Mouse (Mus musculus) hindbrain, postnatal 0 days (tissue): ENCODE measurements around the gene Ip6k1. TPM values are rescaled to one million over a fixed set of nuclear protein-coding genes. Genes with fewer than 3 reads are reported as not detected.

Experiments
- ATAC-seq: fragments of 200-750 bp; cut with Nextera tagmentation; 2 replicates; pipeline ENCODE4 v1.8.0; 2017; ENCODE audit warnings: mild to moderate bottlenecking, moderate TSS enrichment, moderate library complexity
- DNase-seq: peaks from one replicate; pipeline ENCODE4 v3.0.0-alpha.2; 2015; ENCODE audit warnings: low spot score
- H3K27ac ChIP-seq: fragments of 300-500 bp; sonication (generic); 2 replicates; pipeline ENCODE4 v1.5.1; 2014; ENCODE audit warnings: mild to moderate bottlenecking
- H3K27me3 ChIP-seq: fragments of 300-500 bp; sonication (generic); 2 replicates; pipeline ENCODE4 v1.6.1; 2014; ENCODE audit warnings: low read length, mixed read lengths; ENCODE audit not compliant: insufficient read depth
- H3K36me3 ChIP-seq: fragments of 300-500 bp; sonication (generic); 2 replicates; pipeline ENCODE4 v1.6.1; 2014; ENCODE audit warnings: low read length, mixed read lengths; ENCODE audit not compliant: insufficient read depth
- H3K4me1 ChIP-seq: fragments of 300-500 bp; sonication (generic); 2 replicates; pipeline ENCODE4 v1.6.1; 2014; ENCODE audit warnings: antibody characterized with exemption, low read length, mixed read lengths; ENCODE audit not compliant: insufficient read depth
- H3K4me2 ChIP-seq: fragments of 300-500 bp; sonication (generic); 2 replicates; pipeline ENCODE4 v1.6.1; 2014; ENCODE audit warnings: low read depth, mild to moderate bottlenecking, low read length, moderate library complexity, mixed read lengths
- H3K4me3 ChIP-seq: fragments of 300-500 bp; sonication (generic); 2 replicates; pipeline ENCODE4 v1.5.1; 2014; ENCODE audit warnings: low read length
- H3K9ac ChIP-seq: fragments of 300-500 bp; sonication (generic); replicated peaks from 2 replicates; pipeline ENCODE4 v1.6.1; 2014; ENCODE audit warnings: mild to moderate bottlenecking, low read length, moderate library complexity, mixed read lengths
- H3K9me3 ChIP-seq: fragments of 300-500 bp; sonication (generic); 2 replicates; pipeline ENCODE4 v1.6.1; 2016; ENCODE audit warnings: low read length, mixed read lengths
- CTCF ChIP-seq: IDR thresholded peaks from 2 replicates; pipeline ENCODE4 v1.5.1; 2016; ENCODE audit warnings: antibody characterized with exemption, control low read depth, low read depth
- whole genome bisulfite sequencing: fragments of 180-500 bp; shearing (Covaris S2); extraction: QIAGEN DNeasy Blood & Tissue Kit; methylation state at CpG from one replicate; pipeline ENCODE4 v1.1.7; 2014; 5-methylcytosine and 5-hydroxymethylcytosine counted together
- polyA plus RNA-seq: library from polyadenylated mRNA; unstranded; fragments of >200 nt; fragmentation: Nextera tagmentation; extraction: Ambion mirVana; gene quantifications from 2 replicates; pipeline ENCODE4 v1.2.1, GENCODE M21; 2015
- total RNA-seq: library from RNA; depleted of rRNA; stranded (reverse); fragments of >200 nt; gene quantifications from 2 replicates; pipeline ENCODE4 v1.2.3, GENCODE M21; 2014

Ip6k1 gene
- total and polyA plus RNA-seq, 2 experiments from 2014 or later, result 83.6 to 258 TPM

DNA sequence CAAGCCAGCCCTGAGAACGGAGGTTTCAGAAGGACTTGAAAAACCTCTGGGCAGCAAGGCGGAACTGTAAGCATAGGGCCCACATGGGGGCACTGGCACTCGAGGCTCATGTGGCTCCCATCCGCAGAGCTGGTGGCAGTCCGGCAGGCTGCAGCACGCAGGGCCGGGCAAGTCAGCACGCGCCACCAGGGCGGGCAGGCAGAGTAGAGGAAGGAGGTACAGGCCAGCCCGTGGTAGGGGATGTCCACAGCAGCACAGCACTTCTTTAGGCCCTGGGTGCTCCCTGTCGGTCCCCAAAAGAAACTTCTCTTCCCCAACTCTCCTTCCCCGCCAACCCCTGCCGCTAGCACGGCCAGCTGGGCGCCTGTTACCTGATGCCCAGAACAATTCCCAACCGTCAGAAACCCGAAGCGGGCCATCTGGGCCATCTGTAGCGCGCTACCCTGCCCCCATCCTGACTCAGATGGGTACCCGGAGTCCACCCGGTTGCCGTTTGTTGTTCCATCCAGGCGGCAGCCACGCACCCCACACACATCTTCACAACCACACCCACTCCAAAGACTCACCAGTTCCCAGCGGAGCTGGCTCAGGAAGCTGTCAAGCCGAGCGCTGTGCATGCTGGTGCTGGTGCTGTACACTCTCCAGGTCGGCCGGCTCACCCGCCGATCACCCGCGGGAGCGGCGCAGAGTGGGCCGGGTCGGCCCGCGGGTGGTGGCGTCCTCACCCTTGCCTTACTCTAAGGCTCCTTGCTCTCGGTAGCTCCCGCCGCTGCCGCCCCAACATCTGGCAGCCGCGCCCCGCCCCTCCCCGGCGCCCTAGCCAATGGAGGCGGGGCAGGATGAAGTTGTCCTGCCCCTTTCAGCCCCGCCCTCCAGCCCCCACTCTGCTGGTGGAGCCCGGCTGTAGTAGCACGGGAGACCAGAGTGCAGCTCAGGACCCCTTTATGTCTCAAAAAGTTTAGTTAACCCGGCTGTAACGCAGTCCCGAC lies 16.9 kb upstream of the Ip6k1 start, which contains the start of gene Inka1:
TSS of gene Inka1 (minus strand) at position 749 of the 989 bp plus-strand sequence.
- Histone ChIP-seq H3K36me3 (no peaks in the 10 kb centered on the region), H3K27ac (peak within 1 kb of the TSS; percentile 79; the same call in 1 of the 2 replicates), H3K27me3 (no peaks in the 10 kb centered on the region), H3K4me2 (peak within 1 kb of the TSS; percentile 85), H3K4me1 (peaks cover 10% of the 10 kb centered on the region; the same call in 1 of the 2 replicates), H3K4me3 (peak within 1 kb of the TSS; percentile 64), H3K9ac (peak within 1 kb of the TSS; percentile 56), H3K9me3 (no peaks in the 10 kb centered on the region)
- TF ChIP-seq CTCF, result peak; percentile 48
- ATAC-seq (peak; percentile 46), DNase-seq (peak; percentile 75)
- under 1% methylated on average over 57 of the region's 58 CpGs for WGBS

DNA sequence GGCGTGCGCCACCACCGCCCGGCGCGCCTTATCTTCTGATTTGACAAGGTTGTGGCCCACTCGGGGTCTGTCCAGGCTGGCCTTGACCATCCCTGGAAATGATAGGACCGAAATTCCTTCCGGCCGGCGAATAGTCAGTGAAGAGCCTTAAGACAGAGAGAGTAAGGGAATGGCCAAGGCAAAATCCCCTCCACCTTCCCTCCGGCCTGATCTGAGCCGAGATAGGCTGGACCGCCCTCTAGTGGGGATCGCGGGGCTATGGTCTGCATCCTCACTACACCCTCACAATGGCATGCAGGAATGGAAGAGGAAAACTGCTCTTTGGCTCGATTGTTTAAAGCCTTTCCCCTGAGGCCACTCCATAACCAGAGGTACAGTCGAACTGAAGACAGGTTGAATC lies 15.9 kb upstream of the Ip6k1 start:
- H3K27ac ChIP-seq, result no peak overlapping the region
- no peaks in the 10 kb centered on the region for H3K9me3 ChIP-seq
- H3K4me2 ChIP-seq, result peak overlapping the region; percentile 85
- TF ChIP-seq CTCF, result peak; percentile 95
- H3K4me3 ChIP-seq, result peak overlapping the region; percentile 64; the same call in 1 of the 2 replicates
- no peak overlapping the region for H3K9ac ChIP-seq
- H3K27me3 ChIP-seq, result no peaks in the 10 kb centered on the region
- DNase-seq (peak; percentile 91), ATAC-seq (peak; percentile 72)
- peaks cover 10% of the 10 kb centered on the region; the same call in 1 of the 2 replicates for H3K4me1 ChIP-seq
- H3K36me3 ChIP-seq, result no peaks in the 10 kb centered on the region
- WGBS, result 5% methylated on average over 18 of the region's 18 CpGs

DNA sequence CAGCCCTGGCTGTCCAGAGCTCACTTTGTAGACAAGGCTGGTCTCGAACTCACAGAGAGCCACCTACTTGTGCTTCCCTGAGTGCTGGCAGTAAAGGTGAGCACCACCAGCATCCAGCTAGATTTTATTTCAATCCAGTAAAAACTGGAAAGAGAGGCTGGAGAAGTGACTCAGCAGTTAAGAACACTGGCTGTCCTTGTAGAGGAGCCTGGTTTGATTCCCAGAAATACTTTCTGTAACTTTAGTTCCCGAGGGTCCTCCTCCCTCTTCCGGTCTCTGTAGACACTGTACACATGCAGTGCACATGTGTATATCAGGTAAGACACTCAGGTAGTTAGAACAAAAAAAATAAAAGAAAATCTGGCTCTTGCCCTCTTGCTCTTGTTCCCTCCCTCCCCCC lies 14.4 kb upstream of the Ip6k1 start:
- WGBS, result 71% methylated on average over 3 of the region's 3 CpGs
- DNase-seq, result no peak
- no peak for ATAC-seq
- no peak overlapping the region for H3K4me3 ChIP-seq
- no peaks in the 10 kb centered on the region for H3K9me3 ChIP-seq
- no peaks in the 10 kb centered on the region for H3K36me3 ChIP-seq
- no peak overlapping the region for H3K4me2 ChIP-seq
- H3K27me3 ChIP-seq, result no peaks in the 10 kb centered on the region
- TF ChIP-seq CTCF, result no peak
- peaks cover 6% of the 10 kb centered on the region; the same call in 1 of the 2 replicates for H3K4me1 ChIP-seq
- H3K9ac ChIP-seq, result no peak overlapping the region
- no peak overlapping the region for H3K27ac ChIP-seq

DNA sequence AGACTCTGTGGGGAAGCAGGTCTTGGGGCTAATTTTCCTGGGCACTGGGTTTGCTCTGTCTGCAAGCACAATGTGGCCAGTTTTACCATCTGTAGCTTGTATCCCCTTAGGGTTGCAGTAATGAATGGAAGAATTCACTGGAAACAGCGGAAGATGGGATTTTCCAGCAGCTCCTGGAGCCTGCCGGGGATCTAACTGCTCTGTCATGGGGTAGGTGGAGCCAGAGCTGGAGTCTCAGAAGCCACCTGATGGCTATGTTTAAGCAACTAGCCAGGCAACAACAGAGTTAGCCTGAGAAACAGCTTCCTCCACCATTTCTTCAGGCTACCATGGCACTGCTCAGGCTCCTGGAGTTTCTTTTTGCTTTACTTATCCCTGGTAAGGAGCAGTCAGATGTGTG lies 10.1 kb upstream of the Ip6k1 start, which contains the start of gene Cdhr4:
TSS of gene Cdhr4 (plus strand) at position 301 of the 400 bp plus-strand sequence.
- H3K9me3 ChIP-seq, result no peaks in the 10 kb centered on the region
- no peak within 1 kb of the TSS for H3K4me2 ChIP-seq
- DNase-seq (no peak), ATAC-seq (no peak)
- WGBS, result 50% methylated on average over 2 of the region's 2 CpGs
- H3K36me3 ChIP-seq, result no peaks in the 10 kb centered on the region
- H3K4me1 ChIP-seq, result no peaks in the 10 kb centered on the region
- H3K9ac ChIP-seq, result no peak within 1 kb of the TSS
- H3K4me3 ChIP-seq, result no peak within 1 kb of the TSS
- no peak for TF ChIP-seq CTCF
- no peak within 1 kb of the TSS for H3K27ac ChIP-seq
- no peaks in the 10 kb centered on the region for H3K27me3 ChIP-seq

DNA sequence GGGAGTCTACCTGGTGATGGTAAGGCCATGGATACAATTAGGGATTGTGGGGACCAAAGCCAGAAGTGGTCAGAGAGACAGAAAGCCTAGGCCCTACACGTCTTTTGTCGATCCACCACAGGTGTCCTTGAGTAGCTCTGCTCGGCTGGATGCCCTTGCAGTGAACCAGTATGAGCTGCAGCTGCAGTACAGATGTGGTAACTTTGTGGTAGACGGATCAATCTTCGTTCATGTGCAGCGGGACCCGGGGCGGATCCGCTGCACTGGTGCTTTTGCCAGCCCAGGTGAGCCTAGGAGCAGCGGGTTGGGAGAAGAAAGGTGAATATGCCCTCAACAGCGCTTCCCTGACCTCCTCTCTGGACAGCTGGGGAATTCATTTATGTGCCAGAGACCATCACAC lies 9.3 kb upstream of the Ip6k1 start:
- Histone ChIP-seq H3K9ac (no peak overlapping the region), H3K9me3 (no peaks in the 10 kb centered on the region), H3K4me1 (no peaks in the 10 kb centered on the region), H3K4me2 (no peak overlapping the region), H3K36me3 (no peaks in the 10 kb centered on the region), H3K27ac (no peak overlapping the region), H3K4me3 (no peak overlapping the region), H3K27me3 (no peaks in the 10 kb centered on the region)
- TF ChIP-seq CTCF, result no peak
- WGBS, result 87% methylated on average over 11 of the region's 11 CpGs
- DNase-seq, result no peak
- ATAC-seq, result no peak

DNA sequence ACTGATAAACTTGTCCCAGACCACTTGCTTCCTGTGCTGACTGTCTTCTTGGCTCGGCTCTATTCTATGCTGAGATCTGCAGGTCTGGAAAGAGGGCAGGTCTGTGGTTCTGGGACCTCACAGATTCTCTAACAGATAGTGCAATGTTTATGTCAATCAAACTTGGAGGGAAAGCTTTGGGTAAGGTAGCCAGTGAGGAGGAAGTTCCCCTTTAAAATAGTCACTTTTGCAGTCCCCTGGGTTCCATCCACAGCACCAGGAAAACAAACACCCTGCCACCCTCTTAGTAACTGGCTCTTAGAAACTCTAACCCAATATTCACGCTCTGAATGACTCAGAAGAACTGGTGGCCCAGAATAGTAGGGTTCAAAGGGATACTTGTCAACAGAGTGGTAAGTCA lies 7.8 kb upstream of the Ip6k1 start:
- no peak for ATAC-seq
- H3K27ac ChIP-seq, result no peak overlapping the region
- H3K4me1 ChIP-seq, result no peaks in the 10 kb centered on the region
- WGBS, result 70% methylated on average over 2 of the region's 2 CpGs
- no peak overlapping the region for H3K9ac ChIP-seq
- no peaks in the 10 kb centered on the region for H3K27me3 ChIP-seq
- no peak for TF ChIP-seq CTCF
- no peaks in the 10 kb centered on the region for H3K9me3 ChIP-seq
- no peak overlapping the region for H3K4me3 ChIP-seq
- no peak for DNase-seq
- no peak overlapping the region for H3K4me2 ChIP-seq
- no peaks in the 10 kb centered on the region for H3K36me3 ChIP-seq
